Mouse (Mus musculus) megakaryocyte, embryonic 14.5 days (primary cell): ENCODE measurements around the gene Phf11c. TPM values are rescaled to one million over a fixed set of nuclear protein-coding genes. Genes with fewer than 3 reads are reported as not detected.
A peak's percentile ranks its signal among the peaks of the same experiment; 100 is the strongest.

ENCODE experiments used
- H3K27me3 ChIP-seq: replicated peaks from 2 replicates; pipeline ENCODE3; 2012; ENCODE audit warnings: inconsistent platforms
- H3K36me3 ChIP-seq: replicated peaks from 2 replicates; pipeline ENCODE3; 2012; ENCODE audit warnings: low read length, inconsistent platforms, mixed read lengths
- H3K4me1 ChIP-seq: 2 replicates; pipeline ENCODE4 v1.6.1; 2012; ENCODE audit warnings: inconsistent platforms
- H3K4me3 ChIP-seq: replicated peaks from 2 replicates; pipeline ENCODE3; 2012; ENCODE audit warnings: moderate library complexity, mild to moderate bottlenecking, inconsistent platforms
- H3K9me3 ChIP-seq: 2 replicates; pipeline ENCODE4 v1.6.1; 2012; ENCODE audit warnings: inconsistent platforms
- FLI1 ChIP-seq: IDR thresholded peaks from 2 replicates; pipeline ENCODE4 v1.6.1; 2012; ENCODE audit warnings: low read length, inconsistent platforms, mixed read lengths
- GATA1 ChIP-seq: IDR thresholded peaks from 3 replicates; pipeline ENCODE4 v1.6.1; 2012; ENCODE audit warnings: mixed read lengths, low read length, inconsistent platforms, borderline replicate concordance
- polyA plus RNA-seq: library from polyadenylated mRNA; stranded (reverse); fragments of >175 nt; gene quantifications from 2 replicates; pipeline ENCODE4 v1.2.3, GENCODE M21; 2012; ENCODE audit warnings: low replicate concordance; ENCODE audit not compliant: insufficient read depth

Phf11c gene
- not detected in 2 replicates for polyA plus RNA-seq

GRCm38 (mm10) chr14:59395281-59395680, at the start of gene Phf11c:
Phf11c (minus strand) TSS chr14:59395381.
- H3K36me3 ChIP-seq = peaks cover 39% of the 10 kb centered on the region
- H3K4me1 ChIP-seq = peaks cover 17% of the 10 kb centered on the region
- no peak for TF ChIP-seq GATA1
- no peak for TF ChIP-seq FLI1
- H3K27me3 ChIP-seq = no peaks in the 10 kb centered on the region
- no peaks in the 10 kb centered on the region for H3K9me3 ChIP-seq
- no peak within 1 kb of the TSS for H3K4me3 ChIP-seq

GRCm38 (mm10) chr14:59441472-59441805, 46.3 kb upstream of the Phf11c start:
- H3K27me3 ChIP-seq = no peaks in the 10 kb centered on the region
- H3K9me3 ChIP-seq = no peaks in the 10 kb centered on the region
- peak overlapping the region; percentile 96 for H3K4me3 ChIP-seq
- TF ChIP-seq FLI1 (no peak), GATA1 (no peak)
- H3K4me1 ChIP-seq = peaks cover 23% of the 10 kb centered on the region
- H3K36me3 ChIP-seq = peaks cover 2% of the 10 kb centered on the region

GRCm38 (mm10) chr14:59440558-59441471, 45.6 kb upstream of the Phf11c start, which contains the start of the genes Setdb2 and Cab39l:
Setdb2 (minus strand) TSS chr14:59440884.
Cab39l (plus strand) TSS chr14:59440972.
- no peaks in the 10 kb centered on the region for H3K27me3 ChIP-seq
- H3K36me3 ChIP-seq = peaks cover 6% of the 10 kb centered on the region
- no peaks in the 10 kb centered on the region for H3K9me3 ChIP-seq
- TF ChIP-seq GATA1 (no peak), FLI1 (no peak)
- H3K4me1 ChIP-seq = peaks cover 20% of the 10 kb centered on the region
- peak within 1 kb of the TSS; percentile 96 for H3K4me3 ChIP-seq

- peaks cover 8% of the 10 kb centered on the region for H3K36me3 ChIP-seq
- no peaks in the 10 kb centered on the region for H3K9me3 ChIP-seq
- no peak for TF ChIP-seq FLI1
- TF ChIP-seq GATA1 = no peak
- H3K27me3 ChIP-seq = no peaks in the 10 kb centered on the region
- peaks cover 20% of the 10 kb centered on the region for H3K4me1 ChIP-seq
- H3K4me3 ChIP-seq = peak overlapping the region; percentile 96
These were observed 44.9 kb upstream of the Phf11c start for GRCm38 (mm10) chr14:59440039-59440438.

GRCm38 (mm10) chr14:59438505-59438904, 43.3 kb upstream of the Phf11c start:
- TF ChIP-seq GATA1 (no peak), FLI1 (no peak)
- Histone ChIP-seq H3K4me3 (no peak overlapping the region), H3K9me3 (no peaks in the 10 kb centered on the region)

GRCm38 (mm10) chr14:59437398-59437797, 42.2 kb upstream of the Phf11c start:
- H3K9me3 ChIP-seq = no peaks in the 10 kb centered on the region
- no peak overlapping the region for H3K4me3 ChIP-seq
- peaks cover 26% of the 10 kb centered on the region for H3K4me1 ChIP-seq
- peaks cover 8% of the 10 kb centered on the region for H3K36me3 ChIP-seq
- TF ChIP-seq FLI1 (no peak), GATA1 (no peak)
- H3K27me3 ChIP-seq = no peaks in the 10 kb centered on the region

More at GRCm38 (mm10) chr14:59438505-59438904, 43.3 kb upstream of the Phf11c start:
- H3K4me1 ChIP-seq = peaks cover 32% of the 10 kb centered on the region
- H3K27me3 ChIP-seq = no peaks in the 10 kb centered on the region
- H3K36me3 ChIP-seq = peaks cover 8% of the 10 kb centered on the region

- H3K9me3 ChIP-seq = no peaks in the 10 kb centered on the region
- TF ChIP-seq FLI1 (no peak), GATA1 (no peak)
- H3K36me3 ChIP-seq = peaks cover 24% of the 10 kb centered on the region
- no peak overlapping the region for H3K4me3 ChIP-seq
- peaks cover 25% of the 10 kb centered on the region for H3K4me1 ChIP-seq
- H3K27me3 ChIP-seq = no peaks in the 10 kb centered on the region
These were observed 40.0 kb upstream of the Phf11c start for GRCm38 (mm10) chr14:59435206-59435605.

GRCm38 (mm10) chr14:59433902-59434301, 38.7 kb upstream of the Phf11c start:
- H3K27me3 ChIP-seq = no peaks in the 10 kb centered on the region
- TF ChIP-seq GATA1 (no peak), FLI1 (no peak)
- H3K4me3 ChIP-seq = peak overlapping the region; percentile 51

GRCm38 (mm10) chr14:59430556-59430955, 35.4 kb upstream of the Phf11c start:
- H3K27me3 ChIP-seq = no peaks in the 10 kb centered on the region
- no peak overlapping the region for H3K4me3 ChIP-seq
- H3K4me1 ChIP-seq = peaks cover 13% of the 10 kb centered on the region
- no peak for TF ChIP-seq GATA1
- TF ChIP-seq FLI1 = no peak
- peaks cover 20% of the 10 kb centered on the region for H3K9me3 ChIP-seq
- H3K36me3 ChIP-seq = peaks cover 47% of the 10 kb centered on the region

More at GRCm38 (mm10) chr14:59433902-59434301, 38.7 kb upstream of the Phf11c start:
- H3K4me1 ChIP-seq = peaks cover 17% of the 10 kb centered on the region
- H3K9me3 ChIP-seq = peaks cover 9% of the 10 kb centered on the region
- peaks cover 37% of the 10 kb centered on the region for H3K36me3 ChIP-seq

- peaks cover 3% of the 10 kb centered on the region for H3K9me3 ChIP-seq
These were observed 27.9 kb upstream of the Phf11c start for GRCm38 (mm10) chr14:59422912-59423663.

More at GRCm38 (mm10) chr14:59422912-59423663, 27.9 kb upstream of the Phf11c start:
- Histone ChIP-seq H3K4me3 (no peak overlapping the region), H3K4me1 (no peaks in the 10 kb centered on the region; the same call in 1 of the 2 replicates), H3K36me3 (peaks cover 44% of the 10 kb centered on the region), H3K27me3 (no peaks in the 10 kb centered on the region)
- TF ChIP-seq FLI1 (no peak), GATA1 (no peak)
